Comparison of ENCODE assay signal across 7 mouse cellular contexts in the genomic region with DNA sequence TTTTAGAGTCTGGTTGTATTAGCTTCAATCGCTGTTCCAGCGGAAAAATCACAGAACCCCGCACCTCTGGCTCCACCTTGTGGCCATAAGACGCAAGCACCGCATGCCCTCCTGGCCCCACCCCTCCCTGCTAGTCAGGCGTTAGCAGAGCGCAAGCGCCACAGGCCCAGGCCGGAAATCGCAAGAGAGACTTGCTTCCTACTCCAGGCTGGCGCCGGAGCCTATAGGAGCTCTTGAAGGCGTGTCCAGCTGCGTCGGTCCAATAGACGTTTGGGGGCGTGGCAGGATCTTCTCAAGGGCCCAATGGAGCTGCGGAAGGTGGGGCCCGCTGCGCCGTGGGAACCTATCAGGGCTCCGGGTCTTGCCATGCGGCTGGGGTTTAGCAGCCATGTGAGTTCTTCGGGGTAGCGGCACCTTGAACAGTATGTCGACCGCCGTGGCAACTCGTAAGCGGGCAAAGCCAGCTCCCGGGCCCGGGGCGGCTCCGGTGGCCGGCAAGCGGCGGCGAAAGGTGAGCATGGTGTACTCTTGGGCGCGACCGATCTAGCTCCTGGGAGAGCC. TPM values are rescaled to one million over a fixed set of nuclear protein-coding genes. Genes with fewer than 3 reads are reported as not detected.
A peak's percentile ranks its signal among the peaks of the same experiment; 100 is the strongest.
DNase-seq lines count a peak whose midpoint lies in the region; ATAC-seq lines count a peak whose summit lies in the region.

Gene Parp3, minus strand, starts transcription at position 26 of the 561 bp plus-strand sequence.

- no peaks in the 10 kb centered on the region for H3K27me3 ChIP-seq in intestine, embryonic 15.5 days (replicated peaks)
- H3K27me3 ChIP-seq in midbrain, embryonic 10.5 days (ENCODE audit: low read depth, poor library complexity, severe bottlenecking): peaks cover 7% of the 10 kb centered on the region; the same call in 1 of the 2 replicates

- peak within 1 kb of the TSS; percentile 80 for H3K4me2 ChIP-seq in intestine, embryonic 15.5 days (replicated peaks)

- intact Hi-C loops in gastrocnemius, postnatal 36 days (cut with DNase I): loop anchor here (2.0 to 5.0 kb wide), 4 partner anchors 28 to 188 kb away; partner anchors contain the start of gene Dusp7
- intact Hi-C loops in left cerebral cortex, postnatal 25 days (cut with DNase I): loop anchor here (2.0 to 5.0 kb wide), 4 partner anchors 28 to 188 kb away; partner anchors contain the start of genes Dusp7 and Rpl29

- peaks cover 9% of the 10 kb centered on the region for H3K36me3 ChIP-seq in intestine, embryonic 15.5 days
- H3K36me3 ChIP-seq in midbrain, embryonic 10.5 days: peaks cover 31% of the 10 kb centered on the region

- peaks cover 43% of the 10 kb centered on the region for H3K4me1 ChIP-seq in intestine, embryonic 15.5 days (replicated peaks)
- H3K4me1 ChIP-seq in midbrain, embryonic 10.5 days: peaks cover 62% of the 10 kb centered on the region

- peak within 1 kb of the TSS; percentile 38; the same call in 1 of the 2 replicates for H3K27ac ChIP-seq in intestine, embryonic 15.5 days
- H3K27ac ChIP-seq in midbrain, embryonic 10.5 days (replicated peaks): peak within 1 kb of the TSS; percentile 80

- DNase-seq in adrenal gland, adult 2 months: peak; percentile 99
- DNase-seq in embryo, embryonic 11.5 days (ENCODE audit: low read depth, low spot score): peak; percentile 99
- DNase-seq in gastrocnemius, postnatal 36 days: peak; percentile 98
- peak; percentile 99 to 100 for DNase-seq in left cerebral cortex, postnatal 25 days (ENCODE audit: low spot score in 2 of 2)
- peak; percentile 99 for DNase-seq in midbrain, embryonic 10.5 days (ENCODE audit: low spot score)
- DNase-seq in right cerebral cortex, postnatal 4 days: peak; percentile 95

- under 1% methylated on average over 41 of the region's 41 CpGs for WGBS in intestine, embryonic 15.5 days
- under 1% methylated on average over 41 of the region's 41 CpGs for WGBS in midbrain, embryonic 10.5 days

- ATAC-seq in intestine, embryonic 15.5 days: peak; percentile 97

- no peaks in the 10 kb centered on the region for H3K9me3 ChIP-seq in intestine, embryonic 15.5 days
- no peaks in the 10 kb centered on the region for H3K9me3 ChIP-seq in midbrain, embryonic 10.5 days (replicated peaks)

- H3K9ac ChIP-seq in intestine, embryonic 15.5 days: peak within 1 kb of the TSS; percentile 48

- H3K4me3 ChIP-seq in intestine, embryonic 15.5 days (replicated peaks): peak within 1 kb of the TSS; percentile 61
- peak within 1 kb of the TSS; percentile 84 for H3K4me3 ChIP-seq in midbrain, embryonic 10.5 days

RNA-seq across cellular contexts. Expression of gene Parp3, which starts in this region (rescaled TPM):
- total RNA-seq in adrenal gland, adult 2 months (2021): 10 to 100 TPM; 39.4 to 60.7 TPM
- 65.6 and 87.4 TPM in 2 replicates for polyA plus RNA-seq in adrenal gland, adult 2 months (2012; rRNA removed)
- 10 to 100 TPM; 62.1 to 78.7 TPM for total RNA-seq in gastrocnemius, postnatal 36 days (2021)
- polyA plus RNA-seq in intestine, embryonic 15.5 days (2015; fragmentation: Nextera tagmentation; extraction: Ambion mirVana): 2.4 and 2.5 TPM in 2 replicates
- 1 to 10 TPM; 2.9 to 5.3 TPM for total RNA-seq in left cerebral cortex, postnatal 25 days (2021)
- 1.9 and 2.7 TPM in 2 replicates for polyA plus RNA-seq in midbrain, embryonic 10.5 days (2016; fragmentation: Nextera tagmentation; extraction: Ambion mirVana)

Comparison
In these comparisons a context has a peak if more than half of its experiments do, and no peak if none do; other contexts are left out.
1. Peak in every context shown above with its lines: DNase-seq, ATAC-seq, H3K4me3 ChIP-seq and H3K27ac ChIP-seq.
2. RNA of gene Parp3 (total RNA-seq): 62.1 to 78.7 TPM in gastrocnemius, postnatal 36 days and 39.4 to 60.7 TPM in adrenal gland, adult 2 months; 2.9 to 5.3 TPM in left cerebral cortex, postnatal 25 days; every median in the first group is over 4 times any median in the second.
3. RNA of gene Parp3 (polyA plus RNA-seq): 65.6 to 87.4 TPM in adrenal gland, adult 2 months; 1.9 to 2.7 TPM in midbrain, embryonic 10.5 days and 2.4 to 2.5 TPM in intestine, embryonic 15.5 days; every median in the first group is over 10 times any median in the second.